Mouse (Mus musculus) midbrain, postnatal 0 days (tissue): ENCODE measurements around the gene Epsti1. TPM values are rescaled to one million over a fixed set of nuclear protein-coding genes. Genes with fewer than 3 reads are reported as not detected.
"Not testable (repeated sequence)": the region's sequence is repeated elsewhere in the genome, so short reads cannot be mapped to it uniquely, and the experiment has no call there.

ENCODE experiments used
- ATAC-seq: fragments of 200-750 bp; cut with Nextera tagmentation; 2 replicates; pipeline ENCODE4 v1.8.0; 2017; ENCODE audit warnings: moderate number of reproducible peaks, mild to moderate bottlenecking, moderate TSS enrichment, moderate library complexity; ENCODE audit not compliant: low FRiP score
- DNase-seq: peaks from one replicate; pipeline ENCODE4 v3.0.0-alpha.2; 2015; ENCODE audit warnings: low spot score
- H3K27ac ChIP-seq: fragments of 300-500 bp; sonication (generic); 2 replicates; pipeline ENCODE4 v1.5.1; 2014; ENCODE audit warnings: low read depth, mild to moderate bottlenecking, low read length, mixed read lengths
- H3K27me3 ChIP-seq: fragments of 300-500 bp; sonication (generic); 2 replicates; pipeline ENCODE4 v1.6.1; 2014; ENCODE audit warnings: low read length, control low read depth, mixed read lengths; ENCODE audit not compliant: insufficient read depth
- H3K36me3 ChIP-seq: fragments of 300-500 bp; sonication (generic); 2 replicates; pipeline ENCODE4 v1.6.1; 2014; ENCODE audit warnings: low read length, control low read depth, mixed read lengths; ENCODE audit not compliant: insufficient read depth
- H3K4me1 ChIP-seq: fragments of 300-500 bp; sonication (generic); 2 replicates; pipeline ENCODE4 v1.6.1; 2014; ENCODE audit warnings: mild to moderate bottlenecking, control low read depth, antibody characterized with exemption, low read length, mixed read lengths; ENCODE audit not compliant: insufficient read depth
- H3K4me2 ChIP-seq: fragments of 300-500 bp; sonication (generic); 2 replicates; pipeline ENCODE4 v1.6.1; 2014; ENCODE audit warnings: low read depth, mild to moderate bottlenecking, low read length, mixed read lengths; ENCODE audit not compliant: poor library complexity, severe bottlenecking
- H3K4me3 ChIP-seq: fragments of 300-500 bp; sonication (generic); 2 replicates; pipeline ENCODE4 v1.5.1; 2014; ENCODE audit warnings: low read depth, mild to moderate bottlenecking, low read length, moderate library complexity
- H3K9ac ChIP-seq: fragments of 300-500 bp; sonication (generic); replicated peaks from 2 replicates; pipeline ENCODE4 v1.6.1; 2014; ENCODE audit warnings: mild to moderate bottlenecking, low read length, moderate library complexity, mixed read lengths; ENCODE audit not compliant: poor library complexity, severe bottlenecking
- H3K9me3 ChIP-seq: fragments of 300-500 bp; sonication (generic); 2 replicates; pipeline ENCODE4 v1.6.1; 2016; ENCODE audit warnings: low read length, control low read depth
- CTCF ChIP-seq: IDR thresholded peaks from 2 replicates; pipeline ENCODE4 v1.5.1; 2016; ENCODE audit warnings: antibody characterized with exemption, mild to moderate bottlenecking
- WGBS: fragments of 180-500 bp; shearing (Covaris S2); extraction: QIAGEN DNeasy Blood & Tissue Kit; methylation state at CpG from one replicate; pipeline ENCODE4 v1.1.7; 2014; 5-methylcytosine and 5-hydroxymethylcytosine counted together
- polyA plus RNA-seq: library from polyadenylated mRNA; unstranded; fragments of >200 nt; fragmentation: Nextera tagmentation; extraction: Ambion mirVana; gene quantifications from 2 replicates; pipeline ENCODE4 v1.2.1, GENCODE M21; 2015
- total RNA-seq: library from RNA; depleted of rRNA; stranded (reverse); fragments of >200 nt; gene quantifications from 2 replicates; pipeline ENCODE4 v1.2.3, GENCODE M21; 2014

Epsti1 gene
- total and polyA plus RNA-seq, 2 experiments from 2014 or later = 0.68 to 1.0 TPM

GRCm38 (mm10) chr14:77870926-77871325, 33.1 kb upstream of the Epsti1 start:
- Histone ChIP-seq H3K4me1 (peaks cover 4% of the 10 kb centered on the region; the same call in 1 of the 2 replicates), H3K36me3 (no peaks in the 10 kb centered on the region), H3K4me3 (no peak overlapping the region), H3K4me2 (no peak overlapping the region), H3K9ac (no peak overlapping the region), H3K27ac (no peak overlapping the region), H3K9me3 (no peaks in the 10 kb centered on the region), H3K27me3 (no peaks in the 10 kb centered on the region)
- 89% methylated on average over 3 of the region's 3 CpGs for WGBS
- TF ChIP-seq CTCF = no peak
- DNase-seq (no peak), ATAC-seq (no peak)

DNA sequence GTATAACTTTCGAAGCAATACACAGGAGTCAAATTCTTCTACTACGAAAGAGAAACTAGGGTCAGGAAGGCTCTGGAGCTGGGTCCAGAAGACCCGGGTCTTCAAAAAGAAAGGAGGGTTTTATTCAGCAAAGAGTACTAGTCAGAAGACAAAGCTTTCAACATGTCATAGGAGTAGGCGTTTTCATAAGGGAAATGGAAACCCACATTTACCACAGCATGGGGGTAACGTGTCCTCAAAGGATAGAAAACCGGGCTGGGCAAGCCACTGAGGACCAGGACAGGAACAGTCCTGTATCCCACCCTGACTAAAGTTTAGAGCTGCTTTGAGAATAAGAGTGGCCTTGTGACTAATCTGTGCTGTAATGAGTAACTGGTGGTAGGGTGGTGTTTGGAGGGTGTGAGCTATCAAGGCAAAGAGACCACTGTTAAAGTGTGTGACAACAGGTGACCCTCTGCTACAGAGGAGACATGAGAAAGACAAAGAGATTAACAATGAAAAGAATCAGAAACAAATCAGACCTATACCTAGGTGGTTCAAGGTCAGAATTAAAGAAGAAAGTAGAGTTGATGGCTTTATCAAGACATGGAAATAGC, 32.6 kb upstream of the Epsti1 start:
- Histone ChIP-seq H3K36me3 (no peaks in the 10 kb centered on the region), H3K4me2 (no peak overlapping the region), H3K4me1 (peaks cover 4% of the 10 kb centered on the region; the same call in 1 of the 2 replicates), H3K9me3 (no peaks in the 10 kb centered on the region), H3K27ac (no peak overlapping the region), H3K9ac (no peak overlapping the region), H3K27me3 (no peaks in the 10 kb centered on the region), H3K4me3 (no peak overlapping the region)
- DNase-seq = no peak
- 93% methylated on average over 6 of the region's 6 CpGs for WGBS
- no peak for TF ChIP-seq CTCF
- no peak for ATAC-seq

DNA sequence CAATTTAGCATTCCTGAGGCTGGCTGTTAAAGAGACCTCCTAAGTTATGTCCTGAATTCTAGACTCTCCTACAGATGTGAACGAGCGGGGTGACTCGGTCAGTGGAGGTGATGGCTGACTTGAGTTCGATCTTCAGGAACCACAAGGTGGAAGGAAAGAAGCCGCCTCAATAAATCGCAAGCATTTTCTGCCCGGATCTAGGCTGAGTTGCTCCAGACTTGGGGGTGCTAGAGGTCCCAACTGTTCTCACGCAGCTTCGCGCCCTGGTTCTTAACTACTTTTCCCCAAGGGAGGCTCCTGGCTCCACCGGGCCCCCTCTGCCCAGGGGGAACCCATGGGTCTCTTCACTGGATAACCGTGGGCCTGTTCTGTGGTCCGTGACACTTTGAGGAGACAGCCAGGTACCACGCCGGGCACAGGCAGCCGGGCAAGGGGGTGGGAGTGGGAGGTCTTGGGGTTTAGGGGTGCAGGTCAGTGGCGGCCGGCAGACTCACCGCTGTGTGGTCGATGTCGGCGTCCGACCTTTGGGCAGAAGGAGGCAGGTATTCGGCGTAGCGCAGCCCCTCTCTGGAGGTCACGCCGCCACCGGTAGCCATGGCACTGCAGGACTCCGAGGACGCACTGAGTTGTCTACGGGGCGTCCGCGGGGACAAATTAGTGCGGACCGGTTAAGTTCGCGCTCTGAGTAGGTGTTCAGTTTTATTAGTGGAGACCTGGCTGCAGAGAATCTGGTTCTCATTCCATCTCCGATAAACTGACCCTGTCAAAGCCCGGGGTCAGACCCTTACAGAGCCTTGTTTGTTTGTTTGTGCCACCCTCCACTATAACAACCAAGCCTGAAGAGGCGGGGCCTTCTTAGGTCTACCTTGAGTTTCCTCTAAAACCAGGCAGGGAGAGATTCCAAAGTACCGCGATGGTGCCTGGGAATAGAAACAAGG, 29.5 kb upstream of the Epsti1 start, which contains the start of gene Dnajc15:
Dnajc15 (minus strand) TSS at position 822 of the 938 bp plus-strand sequence.
- Histone ChIP-seq H3K4me1 (peaks cover 4% of the 10 kb centered on the region; the same call in 1 of the 2 replicates), H3K4me3 (peak within 1 kb of the TSS; percentile 85), H3K27ac (no peak within 1 kb of the TSS), H3K4me2 (peak within 1 kb of the TSS; percentile 94), H3K9ac (peak within 1 kb of the TSS; percentile 87), H3K27me3 (no peaks in the 10 kb centered on the region), H3K9me3 (no peaks in the 10 kb centered on the region), H3K36me3 (no peaks in the 10 kb centered on the region)
- TF ChIP-seq CTCF = peak; percentile 42
- WGBS = 2% methylated on average over 44 of the region's 44 CpGs
- ATAC-seq (peak; percentile 85), DNase-seq (peak; percentile 76)

- peaks cover 4% of the 10 kb centered on the region; the same call in 1 of the 2 replicates for H3K4me1 ChIP-seq
- no peaks in the 10 kb centered on the region for H3K36me3 ChIP-seq
- ATAC-seq = no peak
- TF ChIP-seq CTCF = no peak
- no peaks in the 10 kb centered on the region for H3K9me3 ChIP-seq
- no peak for DNase-seq
- no peak overlapping the region for H3K4me3 ChIP-seq
- H3K4me2 ChIP-seq = no peak overlapping the region
- no peak overlapping the region for H3K27ac ChIP-seq
- no peak overlapping the region for H3K9ac ChIP-seq
- 63% methylated on average over 1 of the region's 1 CpGs for WGBS
- no peaks in the 10 kb centered on the region for H3K27me3 ChIP-seq
Measured at GRCm38 (mm10) chr14:77876199-77876598, 27.8 kb upstream of the Epsti1 start.

GRCm38 (mm10) chr14:77877876-77878275, 26.2 kb upstream of the Epsti1 start:
- not testable (repeated sequence) for H3K9ac ChIP-seq, H3K4me2 ChIP-seq, ATAC-seq, H3K4me1 ChIP-seq, H3K4me3 ChIP-seq, H3K27me3 ChIP-seq, DNase-seq, H3K36me3 ChIP-seq, H3K27ac ChIP-seq, H3K9me3 ChIP-seq
- 77% methylated on average over 2 of the region's 2 CpGs for WGBS

- Histone ChIP-seq H3K4me1 (no peaks in the 10 kb centered on the region), H3K9me3 (no peaks in the 10 kb centered on the region), H3K4me2 (no peak overlapping the region), H3K4me3 (no peak overlapping the region), H3K36me3 (no peaks in the 10 kb centered on the region), H3K27me3 (no peaks in the 10 kb centered on the region), H3K9ac (no peak overlapping the region), H3K27ac (no peak overlapping the region)
- ATAC-seq = no peak
- no peak for DNase-seq
- TF ChIP-seq CTCF = no peak
- WGBS = 94% methylated on average over 1 of the region's 1 CpGs
Measured at GRCm38 (mm10) chr14:77881998-77882397, 22.0 kb upstream of the Epsti1 start.
